In the genomic region with DNA sequence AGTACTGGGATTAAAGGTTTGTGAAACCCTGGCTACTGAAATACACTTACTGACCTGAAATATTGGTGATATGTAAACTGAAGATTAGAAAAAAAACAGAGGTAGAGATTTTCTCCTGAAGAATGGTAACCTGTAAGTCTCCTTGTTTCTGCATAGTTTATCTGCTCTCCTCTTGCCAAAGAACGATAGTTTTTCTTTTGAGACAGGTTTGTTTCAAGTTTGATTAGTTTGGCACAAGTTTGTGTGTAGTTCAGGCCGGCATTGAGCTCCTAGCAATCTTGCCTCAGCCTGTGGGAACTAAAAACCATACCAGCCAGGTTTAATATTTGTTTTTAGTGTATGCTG, we compare ENCODE assay signal across 9 mouse cellular contexts. TPM values are rescaled to one million over a fixed set of nuclear protein-coding genes. Genes with fewer than 3 reads are reported as not detected.
DNase-seq lines count a peak whose midpoint lies in the region; ATAC-seq and TF ChIP-seq lines count a peak whose summit lies in the region.
"Had no signal": no experiment of that assay in that cellular context is flagged by ENCODE, and none has a peak within 500 bp of the region (broad histone marks: within the 10 kb centered on the region; RNA-seq: fewer than 3 reads in every experiment).

No protein-coding gene starts in this region.

- no peaks in the 10 kb centered on the region for H3K9me3 ChIP-seq in heart, embryonic 15.5 days (replicated peaks)
- H3K9me3 ChIP-seq in hindbrain, embryonic 13.5 days: no peaks in the 10 kb centered on the region
- H3K9me3 ChIP-seq in midbrain, embryonic 11.5 days (ENCODE audit: control insufficient read depth, low read length): no peaks in the 10 kb centered on the region

- ATAC-seq in heart, embryonic 15.5 days (replicated peaks; ENCODE audit: insufficient number of reproducible peaks, insufficient read depth, low FRiP score, low read depth): no peak
- no peak for ATAC-seq in hindbrain, embryonic 13.5 days (ENCODE audit: low FRiP score)
- no peak for ATAC-seq in midbrain, embryonic 11.5 days (ENCODE audit: low FRiP score)
- ATAC-seq in megakaryocyte progenitor cell, adult 5-6 weeks (replicated peaks; ENCODE audit: poor library complexity): no peak

- 29% methylated on average over 2 of the region's 2 CpGs for WGBS in heart, embryonic 15.5 days
- WGBS in bone marrow, adult 2 months: 40% methylated on average over 2 of the region's 2 CpGs
- WGBS in hindbrain, embryonic 13.5 days: 63% methylated on average over 2 of the region's 2 CpGs
- 79% methylated on average over 2 of the region's 2 CpGs for WGBS in midbrain, embryonic 11.5 days

- H3K27me3 ChIP-seq in heart, embryonic 15.5 days: no peaks in the 10 kb centered on the region
- no peaks in the 10 kb centered on the region for H3K27me3 ChIP-seq in hindbrain, embryonic 13.5 days
- H3K27me3 ChIP-seq in midbrain, embryonic 11.5 days (ENCODE audit: control insufficient read depth, insufficient read depth, low read length): no peaks in the 10 kb centered on the region

- TF ChIP-seq POLR2A in bone marrow, adult 2 months (IDR thresholded peaks at IDR 0.05; ENCODE audit: borderline replicate concordance, control insufficient read depth, low read depth, low read length): no peak

- peak overlapping the region; percentile 81 for H3K9ac ChIP-seq in heart, embryonic 15.5 days
- peak overlapping the region; percentile 94 for H3K9ac ChIP-seq in hindbrain, embryonic 13.5 days
- peak overlapping the region; percentile 90 for H3K9ac ChIP-seq in midbrain, embryonic 11.5 days (ENCODE audit: low read length)

- 0 out of 2 replicates have a peak overlapping the region, but pooled peaks have one; percentile 96 for H3K27ac ChIP-seq in heart, embryonic 15.5 days
- no peak overlapping the region for H3K27ac ChIP-seq in bone marrow, adult 2 months (ENCODE audit: control insufficient read depth, insufficient read depth, low read depth, low read length, poor library complexity)
- H3K27ac ChIP-seq in hindbrain, embryonic 13.5 days: no peak overlapping the region
- H3K27ac ChIP-seq in midbrain, embryonic 11.5 days (ENCODE audit: low read depth, low read length): no peak overlapping the region

- TF ChIP-seq CTCF in bone marrow, adult 2 months (IDR thresholded peaks at IDR 0.05; ENCODE audit: control insufficient read depth, insufficient read depth, low read length): no peak

- H3K4me3 ChIP-seq in heart, embryonic 15.5 days: peak overlapping the region; percentile 70
- H3K4me3 ChIP-seq in bone marrow, adult 2 months (replicated peaks; ENCODE audit: control insufficient read depth, low read depth, low read length): peak overlapping the region; percentile 39
- H3K4me3 ChIP-seq in hindbrain, embryonic 13.5 days: peak overlapping the region; percentile 94
- peak overlapping the region; percentile 85 for H3K4me3 ChIP-seq in midbrain, embryonic 11.5 days (ENCODE audit: low read depth, low read length)

- H3K36me3 ChIP-seq in heart, embryonic 15.5 days: peaks cover 4% of the 10 kb centered on the region; the same call in 1 of the 2 replicates
- H3K36me3 ChIP-seq in hindbrain, embryonic 13.5 days: no peaks in the 10 kb centered on the region
- H3K36me3 ChIP-seq in midbrain, embryonic 11.5 days (ENCODE audit: control insufficient read depth, insufficient read depth, low read length): no peaks in the 10 kb centered on the region; the same call in 1 of the 2 replicates

- peak overlapping the region; percentile 71 for H3K4me2 ChIP-seq in heart, embryonic 15.5 days
- peak overlapping the region; percentile 73 for H3K4me2 ChIP-seq in hindbrain, embryonic 13.5 days
- peak overlapping the region; percentile 61 for H3K4me2 ChIP-seq in midbrain, embryonic 11.5 days

- intact Hi-C loops in heart, postnatal 14 days (cut with DNase I): loop anchor here (5.0 kb wide), 1 partner anchor 75 kb away; no protein-coding TSS in a partner anchor
- intact Hi-C loops in left cerebral cortex, postnatal 14 days (cut with DNase I): no loop called here

- DNase-seq in heart, postnatal 14 days: no peak
- DNase-seq in midbrain, embryonic 11.5 days (ENCODE audit: low spot score, missing footprints): peak; percentile 76
- DNase-seq in left cerebral cortex, postnatal 14 days (ENCODE audit: low spot score in 2 of 2): no peak
- DNase-seq in adrenal gland, adult 2 months: no peak
- DNase-seq: spleen, adult 18-20 months had no signal

- peaks cover 18% of the 10 kb centered on the region for H3K4me1 ChIP-seq in heart, embryonic 15.5 days (replicated peaks)
- H3K4me1 ChIP-seq in bone marrow, adult 2 months (ENCODE audit: control insufficient read depth, insufficient read depth, low read length): no peaks in the 10 kb centered on the region
- H3K4me1 ChIP-seq in hindbrain, embryonic 13.5 days (replicated peaks): peaks cover 34% of the 10 kb centered on the region
- H3K4me1 ChIP-seq in midbrain, embryonic 11.5 days (ENCODE audit: control insufficient read depth, insufficient read depth, low read length): peaks cover 21% of the 10 kb centered on the region

RNA-seq across cellular contexts. Expression of gene Tdp2, which starts 1.3 kb away (rescaled TPM):
- polyA plus RNA-seq in heart, embryonic 15.5 days (2015; fragmentation: Nextera tagmentation; extraction: Ambion mirVana): 29.8 and 34.9 TPM in 2 replicates
- 10 to 100 TPM; 15.2 TPM for total RNA-seq in heart, postnatal 14 days (2021)
- polyA plus RNA-seq in bone marrow, adult 2 months (2011; ENCODE audit: insufficient read depth, insufficient read length, low replicate concordance, missing spikeins): 26.5 and 37.7 TPM in 2 replicates
- polyA plus RNA-seq in hindbrain, embryonic 13.5 days (2015; fragmentation: Nextera tagmentation; extraction: Ambion mirVana): 40.6 and 41.2 TPM in 2 replicates
- polyA plus RNA-seq in midbrain, embryonic 11.5 days (2014; fragmentation: Nextera tagmentation; extraction: Ambion mirVana): 79.6 and 80.9 TPM in 2 replicates
- 71.0 and 73.2 TPM in 2 replicates for total RNA-seq in megakaryocyte progenitor cell, adult 5-6 weeks (2015)
- total RNA-seq in megakaryocyte progenitor cell, adult 5-6 weeks (2017): 55.6 and 62.0 TPM in 2 replicates
- total RNA-seq in left cerebral cortex, postnatal 14 days (2021): 10 to 100 TPM; 18.7 to 20.9 TPM
- total RNA-seq in adrenal gland, adult 2 months (2021): 10 to 100 TPM; 16.7 to 20.7 TPM
- 9.0 and 11.3 TPM in 2 replicates for polyA plus RNA-seq in adrenal gland, adult 2 months (2012; rRNA removed)

RNA-seq across cellular contexts. Expression of gene Acot13, which starts 1.4 kb away (rescaled TPM):
- 223 and 306 TPM in 2 replicates for polyA plus RNA-seq in heart, embryonic 15.5 days (2015; fragmentation: Nextera tagmentation; extraction: Ambion mirVana)
- total RNA-seq in heart, postnatal 14 days (2021): 100 to 1,000 TPM; 322 to 329 TPM
- polyA plus RNA-seq in bone marrow, adult 2 months (2011; ENCODE audit: insufficient read depth, insufficient read length, low replicate concordance, missing spikeins): 19.8 and 37.3 TPM in 2 replicates
- 47.1 and 48.5 TPM in 2 replicates for polyA plus RNA-seq in hindbrain, embryonic 13.5 days (2015; fragmentation: Nextera tagmentation; extraction: Ambion mirVana)
- polyA plus RNA-seq in midbrain, embryonic 11.5 days (2014; fragmentation: Nextera tagmentation; extraction: Ambion mirVana): 53.5 and 58.8 TPM in 2 replicates
- 41.4 and 46.0 TPM in 2 replicates for total RNA-seq in megakaryocyte progenitor cell, adult 5-6 weeks (2015)
- 43.2 and 56.2 TPM in 2 replicates for total RNA-seq in megakaryocyte progenitor cell, adult 5-6 weeks (2017)
- 10 to 100 TPM; 66.2 to 71.8 TPM for total RNA-seq in left cerebral cortex, postnatal 14 days (2021)
- total RNA-seq in adrenal gland, adult 2 months (2021): 10 to 100 TPM; 86.6 to 88.5 TPM
- polyA plus RNA-seq in adrenal gland, adult 2 months (2012; rRNA removed): 44.0 and 63.8 TPM in 2 replicates

RNA-seq across cellular contexts. Expression of gene D130043K22Rik, which starts 12.2 kb away (rescaled TPM):
- polyA plus RNA-seq in heart, embryonic 15.5 days (2015; fragmentation: Nextera tagmentation; extraction: Ambion mirVana): 0.03 and 0.24 TPM in 2 replicates
- not detected for total RNA-seq in heart, postnatal 14 days (2021)
- polyA plus RNA-seq in bone marrow, adult 2 months (2011; ENCODE audit: insufficient read depth, insufficient read length, low replicate concordance, missing spikeins): not detected in 2 replicates
- 2.9 and 4.0 TPM in 2 replicates for polyA plus RNA-seq in hindbrain, embryonic 13.5 days (2015; fragmentation: Nextera tagmentation; extraction: Ambion mirVana)
- polyA plus RNA-seq in midbrain, embryonic 11.5 days (2014; fragmentation: Nextera tagmentation; extraction: Ambion mirVana): 0.58 and 1.1 TPM in 2 replicates
- not detected in 2 replicates for total RNA-seq in megakaryocyte progenitor cell, adult 5-6 weeks (2015)
- total RNA-seq in megakaryocyte progenitor cell, adult 5-6 weeks (2017): not detected in 2 replicates
- total RNA-seq in left cerebral cortex, postnatal 14 days (2021): 10 to 100 TPM; 34.0 to 34.1 TPM
- 1 to 10 TPM in 1 of 2 experiments, under 1 TPM in 1; 0.29 to 1.7 TPM for total RNA-seq in adrenal gland, adult 2 months (2021)
- polyA plus RNA-seq in adrenal gland, adult 2 months (2012; rRNA removed): 0.20 and 0.31 TPM in 2 replicates

RNA-seq across cellular contexts. Expression of gene BC005537, which starts 31.3 kb away (rescaled TPM):
- 11.7 and 11.8 TPM in 2 replicates for polyA plus RNA-seq in heart, embryonic 15.5 days (2015; fragmentation: Nextera tagmentation; extraction: Ambion mirVana)
- 100 to 1,000 TPM; 138 to 142 TPM for total RNA-seq in heart, postnatal 14 days (2021)
- polyA plus RNA-seq in bone marrow, adult 2 months (2011; ENCODE audit: insufficient read depth, insufficient read length, low replicate concordance, missing spikeins): 67.8 and 76.9 TPM in 2 replicates
- polyA plus RNA-seq in hindbrain, embryonic 13.5 days (2015; fragmentation: Nextera tagmentation; extraction: Ambion mirVana): 22.6 and 23.4 TPM in 2 replicates
- 25.0 and 26.1 TPM in 2 replicates for polyA plus RNA-seq in midbrain, embryonic 11.5 days (2014; fragmentation: Nextera tagmentation; extraction: Ambion mirVana)
- total RNA-seq in megakaryocyte progenitor cell, adult 5-6 weeks (2015): 142 and 148 TPM in 2 replicates
- 59.3 and 60.2 TPM in 2 replicates for total RNA-seq in megakaryocyte progenitor cell, adult 5-6 weeks (2017)
- 100 to 1,000 TPM; 172 to 188 TPM for total RNA-seq in left cerebral cortex, postnatal 14 days (2021)
- 100 to 1,000 TPM; 161 to 170 TPM for total RNA-seq in adrenal gland, adult 2 months (2021)
- 56.8 and 70.6 TPM in 2 replicates for polyA plus RNA-seq in adrenal gland, adult 2 months (2012; rRNA removed)

Comparison
In these comparisons a context has a peak if more than half of its experiments do, and no peak if none do; other contexts are left out.
1. H3K4me3 ChIP-seq: peak in every context shown above with its lines; median percentile 94 in hindbrain, embryonic 13.5 days; 85 in midbrain, embryonic 11.5 days; 70 in heart, embryonic 15.5 days; 39 in bone marrow, adult 2 months.